Mouse (Mus musculus) CH12F3 (cell line): ENCODE data around the gene Thbs1.

Experiments
- in situ Hi-C: fragments of 300-500 bp; cut with MboI; formaldehyde crosslinking; loops from 2 replicates; pipeline ENCODE4 v1.14.3; 2020; ENCODE audit warnings: low sequenced_read_pairs

The Thbs1 gene

GRCm38 (mm10) chr2:118111488-118112131 lies at the start of gene Thbs1:
TSS of gene Thbs1 (plus strand) at chr2:118111876.
- in situ Hi-C loops, result no loop called here

- in situ Hi-C loops, result no loop called here
Measured at GRCm38 (mm10) chr2:118064121-118064764, 47.4 kb upstream of the Thbs1 start.

- in situ Hi-C loops, result no loop called here
Measured at GRCm38 (mm10) chr2:118066065-118066770, 45.5 kb upstream of the Thbs1 start.

- in situ Hi-C loops, result no loop called here
Measured at GRCm38 (mm10) chr2:118069975-118070374, 41.7 kb upstream of the Thbs1 start.

- in situ Hi-C loops, result no loop called here
Measured at GRCm38 (mm10) chr2:118072811-118073372, 38.8 kb upstream of the Thbs1 start.

GRCm38 (mm10) chr2:118074030-118074429 lies 37.6 kb upstream of the Thbs1 start:
- in situ Hi-C loops, result no loop called here

- in situ Hi-C loops, result no loop called here
Measured at GRCm38 (mm10) chr2:118075165-118075564, 36.5 kb upstream of the Thbs1 start.

- in situ Hi-C loops, result no loop called here
Measured at GRCm38 (mm10) chr2:118079131-118079530, 32.5 kb upstream of the Thbs1 start.

GRCm38 (mm10) chr2:118081581-118081980 lies 30.1 kb upstream of the Thbs1 start:
- in situ Hi-C loops, result no loop called here

- in situ Hi-C loops, result no loop called here
Measured at GRCm38 (mm10) chr2:118083652-118084051, 28.0 kb upstream of the Thbs1 start.

- in situ Hi-C loops, result no loop called here
Measured at GRCm38 (mm10) chr2:118084693-118085092, 27.0 kb upstream of the Thbs1 start.

- in situ Hi-C loops, result no loop called here
Measured at GRCm38 (mm10) chr2:118085647-118086046, 26.0 kb upstream of the Thbs1 start.

- in situ Hi-C loops, result no loop called here
Measured at GRCm38 (mm10) chr2:118087044-118087726, 24.5 kb upstream of the Thbs1 start.

GRCm38 (mm10) chr2:118091226-118091625 lies 20.4 kb upstream of the Thbs1 start:
- in situ Hi-C loops, result no loop called here

GRCm38 (mm10) chr2:118099104-118099503 lies 12.6 kb upstream of the Thbs1 start:
- in situ Hi-C loops, result no loop called here

- in situ Hi-C loops, result no loop called here
Measured at GRCm38 (mm10) chr2:118102169-118102568, 9.5 kb upstream of the Thbs1 start.

- in situ Hi-C loops, result no loop called here
Measured at GRCm38 (mm10) chr2:118110225-118110915, 1.3 kb upstream of the Thbs1 start.

- in situ Hi-C loops, result no loop called here
Measured at GRCm38 (mm10) chr2:118111116-118111487, 574 bp upstream of the Thbs1 start.

GRCm38 (mm10) chr2:118112438-118112837 lies 762 bp downstream of the Thbs1 start:
- in situ Hi-C loops, result no loop called here

GRCm38 (mm10) chr2:118112846-118113479 lies 1.3 kb downstream of the Thbs1 start:
- in situ Hi-C loops, result no loop called here
